Mouse (Mus musculus) right cerebral cortex, adult 2 months (tissue): ENCODE data around the gene Ccp110.

Source experiments
- DNase-seq, 2 experiments: peaks; one replicate each; pipeline ENCODE4 v3.0.0; 2021 to 2022; ENCODE audit warnings: low spot score in 2 of 2

Gene Ccp110

DNA sequence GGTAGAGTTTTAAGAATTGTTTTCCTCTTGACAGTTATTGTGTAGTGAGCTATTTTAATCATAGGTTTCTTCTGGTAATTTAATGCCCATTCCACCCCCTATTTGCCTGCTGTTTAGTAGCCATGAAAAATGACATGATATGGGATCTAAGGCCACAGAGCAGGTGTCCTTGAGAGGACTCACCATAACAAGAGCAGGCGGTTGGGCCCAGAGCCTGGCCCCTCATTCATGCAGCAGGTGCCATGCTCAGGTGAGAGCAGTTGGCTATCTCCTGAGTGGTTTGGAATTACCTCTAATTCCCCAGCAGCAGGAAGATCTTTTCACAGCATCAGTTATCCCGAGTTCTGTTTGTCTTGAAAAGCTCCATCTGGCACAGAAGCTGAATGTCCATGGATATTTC, 13.1 kb downstream of the Ccp110 start:
- no peak for DNase-seq

DNA sequence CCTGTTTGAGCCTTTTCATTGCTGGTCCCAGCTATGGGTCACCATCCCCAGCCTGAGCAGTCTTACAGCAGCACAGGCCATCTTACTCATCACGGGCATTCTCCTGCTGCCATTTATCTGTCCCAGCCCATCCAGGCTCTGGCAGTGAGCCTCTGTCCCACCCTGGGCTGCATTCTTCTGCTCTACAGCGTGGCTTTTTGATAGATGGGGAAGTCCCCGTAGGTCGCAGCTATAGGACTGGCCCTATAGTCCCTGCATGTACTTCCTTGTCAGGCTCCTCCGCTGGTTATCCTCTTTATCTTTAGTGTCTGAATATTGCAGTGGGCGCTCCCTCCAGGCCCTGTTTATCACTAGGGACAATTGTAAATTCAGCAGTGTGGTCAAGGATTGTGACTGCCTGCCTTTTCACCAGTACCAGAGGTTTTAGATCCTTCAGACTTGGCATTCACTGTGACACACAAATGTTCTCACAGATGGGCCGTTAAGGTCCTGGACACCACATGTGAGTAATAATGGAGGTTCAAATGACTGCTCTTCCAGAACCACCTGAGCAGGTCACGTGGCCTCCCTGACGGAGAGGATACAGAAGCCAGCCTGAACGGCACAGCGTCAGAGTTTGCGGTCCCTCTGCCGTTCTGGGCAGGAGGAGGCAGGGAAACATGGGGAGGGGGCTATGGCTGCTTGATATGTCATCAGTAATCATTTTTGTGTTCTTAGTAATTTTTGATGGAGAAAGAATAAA, 16.7 kb downstream of the Ccp110 start:
- no peak for DNase-seq

DNA sequence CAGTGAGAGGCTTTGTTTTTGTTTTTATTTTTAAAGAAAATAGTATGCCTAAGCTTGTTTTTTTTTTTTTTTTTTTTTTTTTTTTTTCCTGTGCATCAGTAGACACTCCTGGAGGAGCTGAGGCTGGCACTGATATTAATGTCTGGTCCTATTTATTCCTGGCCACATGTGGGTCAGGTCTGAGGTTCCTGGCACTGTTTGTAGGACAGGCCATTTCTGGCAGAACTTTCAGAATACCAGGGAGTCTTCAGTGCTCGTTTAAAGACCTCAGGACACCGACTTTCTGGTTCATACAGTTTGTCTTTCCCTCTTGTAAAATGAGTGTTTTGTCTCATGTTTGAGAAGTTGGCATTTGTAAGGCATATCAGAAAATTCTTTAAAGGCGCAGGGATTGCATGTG, 19.4 kb downstream of the Ccp110 start:
- no peak for DNase-seq

DNA sequence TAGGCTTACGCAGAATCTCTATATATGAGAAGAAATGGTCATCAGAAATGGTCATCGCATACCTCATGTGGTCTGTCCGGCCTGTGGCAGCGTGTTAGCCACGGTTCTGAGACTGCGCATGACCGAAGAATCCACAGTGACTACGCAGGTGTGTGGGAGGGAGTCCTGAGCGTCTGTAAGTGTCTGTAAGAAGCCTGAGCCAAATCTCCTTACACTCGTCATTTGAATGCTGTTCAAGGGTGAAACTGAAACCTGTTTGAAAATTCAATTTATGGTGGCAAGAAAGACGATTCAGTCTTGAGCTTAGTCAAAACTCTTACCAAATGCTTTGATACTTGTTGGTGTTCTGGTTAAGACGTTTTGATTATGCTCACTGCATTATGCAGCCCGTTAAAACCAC, 20.9 kb downstream of the Ccp110 start:
- DNase-seq: no peak

DNA sequence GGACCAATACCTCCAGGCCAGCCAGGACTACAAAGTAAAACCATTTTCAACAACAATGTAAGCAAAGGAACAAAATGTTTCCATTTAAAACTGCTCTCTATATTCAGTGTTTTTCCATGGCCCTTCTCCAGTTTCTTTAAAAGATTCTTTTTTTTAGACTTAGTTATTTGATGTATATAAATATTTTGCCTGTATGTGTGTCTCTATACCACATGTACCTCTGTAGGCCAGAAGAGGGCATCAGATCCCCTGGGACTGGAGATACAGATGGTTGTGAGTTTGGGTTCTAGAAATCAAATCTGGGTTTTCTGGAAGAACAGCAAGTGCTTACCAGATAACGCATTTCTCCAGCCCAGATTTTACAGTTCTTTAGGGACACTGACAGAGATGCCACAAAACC, 26.4 kb downstream of the Ccp110 start:
- DNase-seq: no peak

DNA sequence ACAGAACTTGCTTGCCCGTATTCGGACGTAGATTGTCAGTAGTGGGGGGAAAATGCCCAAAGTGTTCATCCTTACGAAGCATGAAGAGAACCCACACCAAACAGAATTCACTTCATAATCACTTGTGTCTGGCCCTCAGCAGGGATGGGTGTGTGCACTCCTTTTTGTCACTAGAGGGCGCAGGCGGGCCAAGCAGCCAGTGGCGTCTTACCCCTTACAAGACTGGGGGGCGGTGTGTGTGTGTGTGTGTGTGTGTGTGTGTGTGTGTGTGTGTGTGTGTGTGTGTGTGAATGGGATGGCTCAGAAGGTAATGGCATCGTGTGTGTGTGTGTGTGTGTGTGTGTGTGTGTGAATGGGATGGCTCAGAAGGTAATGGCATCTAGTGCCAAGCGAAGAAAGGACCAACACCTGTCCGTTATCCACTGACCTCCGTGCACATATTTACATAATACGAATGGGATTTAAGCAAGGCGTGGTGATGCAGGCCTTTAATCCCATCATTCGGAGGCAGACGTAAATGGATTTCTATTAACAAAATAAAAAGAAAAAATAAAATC, 27.7 kb downstream of the Ccp110 start, which contains the start of gene Vps35l:
Gene Vps35l (plus strand): TSS at position 252 of the 557 bp plus-strand sequence.
- DNase-seq: peak; percentile 79 to 84

DNA sequence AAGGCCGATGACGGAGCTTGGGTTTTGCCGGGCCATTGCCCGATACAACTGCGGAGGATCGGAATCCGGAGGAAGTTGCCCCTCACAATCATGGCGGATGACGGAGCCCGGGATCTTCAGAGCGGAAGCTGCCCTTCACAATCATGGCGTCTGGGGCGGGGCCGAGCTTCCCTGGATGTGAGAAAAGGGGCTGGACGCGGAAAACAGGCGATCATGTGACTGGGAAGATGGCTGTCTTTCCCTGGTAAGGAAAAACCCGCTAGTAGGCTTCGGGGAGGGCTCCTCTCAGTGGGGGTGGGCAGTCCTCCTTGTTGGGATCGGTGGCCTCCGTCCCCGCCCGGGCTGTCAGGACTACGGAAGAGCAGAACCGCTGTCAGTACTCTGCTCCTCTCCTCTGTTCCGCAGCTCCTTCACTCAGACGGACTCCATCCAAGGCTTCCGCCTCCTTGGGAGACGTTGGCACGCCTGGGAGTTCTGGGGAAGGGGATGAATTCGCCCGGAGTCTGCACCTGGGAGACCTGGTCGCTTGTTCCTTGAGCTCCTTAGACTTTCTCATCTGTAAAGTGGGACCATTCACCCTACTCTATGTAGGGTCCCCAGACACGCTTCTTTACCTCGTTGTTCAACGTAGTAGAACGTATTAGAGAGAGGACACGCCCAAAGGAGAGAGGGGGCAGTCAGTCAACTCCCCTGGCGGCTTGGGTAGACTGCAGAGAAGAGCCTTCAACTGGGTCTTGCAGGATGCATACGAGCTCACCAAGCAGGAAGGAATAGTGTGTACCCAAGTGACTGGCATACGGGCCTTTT, 28.4 kb downstream of the Ccp110 start:
- DNase-seq: peak; percentile 95 to 97

DNA sequence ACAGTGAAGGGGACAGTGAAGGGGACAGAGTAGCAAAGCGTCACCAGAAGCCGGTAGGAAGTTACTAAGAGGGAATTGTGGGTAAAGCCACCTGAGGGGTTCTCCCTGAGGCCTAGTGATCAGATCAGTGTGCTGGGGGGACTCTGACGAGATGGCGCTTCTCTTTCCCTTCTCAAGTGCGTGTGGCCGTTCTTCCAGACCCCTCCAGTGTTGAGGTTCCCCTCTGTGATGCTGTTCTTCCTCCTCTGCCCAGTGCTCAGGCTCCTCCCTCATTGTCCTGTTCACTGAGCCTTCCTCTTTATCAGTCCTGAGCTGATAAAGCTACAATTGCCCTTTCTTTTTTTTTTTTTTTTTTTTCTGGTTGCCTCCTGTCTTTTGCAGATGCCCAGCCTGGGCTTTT, 29.9 kb downstream of the Ccp110 start:
- no peak for DNase-seq

DNA sequence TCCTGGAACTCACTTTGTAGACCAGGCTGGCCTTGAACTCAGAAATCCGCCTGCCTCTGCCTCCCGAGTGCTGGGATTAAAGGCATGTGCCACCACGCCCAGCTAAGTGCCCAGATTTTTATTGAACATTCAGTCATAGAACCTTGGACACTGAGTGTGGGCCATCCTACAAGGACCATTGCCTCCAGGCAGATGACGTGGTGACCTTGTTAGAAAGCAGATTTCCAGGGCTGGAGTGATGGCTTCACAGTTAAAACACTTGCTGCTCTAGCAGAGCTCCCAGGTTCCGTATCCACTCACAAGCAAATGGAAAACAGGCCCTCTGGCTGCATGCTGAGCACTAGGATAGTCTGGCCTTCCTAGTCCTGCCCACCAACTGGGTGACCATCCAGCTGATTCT, 32.4 kb downstream of the Ccp110 start:
- no peak for DNase-seq

DNA sequence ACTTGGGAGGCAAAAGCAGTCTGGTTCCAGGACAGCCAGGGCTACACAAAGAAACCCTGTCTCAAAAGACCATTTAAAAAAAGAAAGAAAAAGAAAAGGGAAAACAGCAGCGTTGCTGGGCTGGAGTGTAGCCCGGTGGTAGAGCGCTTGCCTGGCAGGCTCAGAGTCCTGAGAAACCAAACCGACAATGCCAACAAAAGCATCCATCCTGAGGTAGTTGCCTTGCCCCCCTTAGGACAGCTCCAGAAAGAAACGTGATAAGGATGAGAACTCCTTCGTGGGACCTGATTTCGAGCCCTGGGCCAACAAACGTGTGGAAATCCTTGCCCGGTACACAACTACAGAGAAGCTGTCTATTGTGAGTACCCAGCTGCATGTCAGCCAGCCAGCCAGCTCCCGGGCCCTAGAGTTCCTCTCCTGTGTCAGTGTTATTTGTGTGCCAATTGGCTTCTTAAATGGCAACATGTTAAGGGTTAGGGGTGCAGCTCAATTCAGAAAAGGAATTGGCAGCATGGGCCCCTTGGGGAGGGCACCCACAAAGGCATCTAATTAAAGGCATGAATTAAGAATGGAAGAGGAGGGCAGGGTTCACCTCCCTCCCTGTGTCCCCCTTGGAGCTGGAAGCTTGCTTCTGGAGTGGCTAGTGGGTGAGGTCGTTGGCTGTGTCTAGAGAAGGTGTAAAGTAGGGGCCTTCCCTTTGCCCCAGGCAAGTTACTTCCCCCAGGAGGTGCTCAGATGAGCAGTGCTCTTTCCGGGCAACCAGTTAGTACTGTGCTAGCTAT, 35.7 kb downstream of the Ccp110 start:
- DNase-seq: peak in 1 of 2 experiments; percentile 34

DNA sequence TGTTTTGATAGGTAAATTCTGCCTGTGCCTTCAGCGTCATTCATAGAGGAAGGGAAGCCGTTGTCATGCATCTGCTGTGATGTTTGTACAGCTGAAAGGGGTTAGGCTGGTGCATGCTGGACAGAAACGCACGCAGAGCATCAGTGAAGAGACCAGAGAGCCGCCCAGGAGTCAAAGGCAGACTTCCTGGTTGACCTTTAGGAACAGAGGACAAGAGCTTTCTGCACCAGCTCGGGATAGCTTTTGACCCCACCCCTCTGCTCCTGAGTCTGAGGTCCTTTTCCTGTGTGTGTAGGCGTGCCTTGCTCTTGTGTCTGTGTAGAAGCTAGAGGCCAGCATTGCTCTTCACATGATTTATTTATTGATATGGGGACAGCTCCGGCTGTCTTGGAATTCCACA, 37.4 kb downstream of the Ccp110 start:
- no peak for DNase-seq

DNA sequence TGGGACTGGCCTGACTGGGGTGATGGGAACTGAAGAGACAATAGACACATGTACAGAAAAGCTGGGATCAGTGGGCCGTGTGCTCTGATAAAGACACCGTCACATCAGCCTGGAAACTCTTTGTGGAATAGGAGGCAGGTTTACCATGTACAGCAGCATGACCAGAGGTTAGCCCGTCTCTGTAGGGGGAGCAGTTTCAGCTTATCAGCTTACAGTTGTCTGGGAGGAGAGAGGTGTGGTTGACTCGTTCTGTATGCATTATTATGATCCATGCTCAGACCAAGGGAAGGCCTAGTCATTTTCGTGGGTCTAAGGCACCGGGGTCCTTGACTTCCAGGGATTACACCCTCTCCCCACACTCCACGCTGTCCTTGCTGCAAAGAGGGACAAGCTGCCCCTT, 39.3 kb downstream of the Ccp110 start:
- no peak for DNase-seq

DNA sequence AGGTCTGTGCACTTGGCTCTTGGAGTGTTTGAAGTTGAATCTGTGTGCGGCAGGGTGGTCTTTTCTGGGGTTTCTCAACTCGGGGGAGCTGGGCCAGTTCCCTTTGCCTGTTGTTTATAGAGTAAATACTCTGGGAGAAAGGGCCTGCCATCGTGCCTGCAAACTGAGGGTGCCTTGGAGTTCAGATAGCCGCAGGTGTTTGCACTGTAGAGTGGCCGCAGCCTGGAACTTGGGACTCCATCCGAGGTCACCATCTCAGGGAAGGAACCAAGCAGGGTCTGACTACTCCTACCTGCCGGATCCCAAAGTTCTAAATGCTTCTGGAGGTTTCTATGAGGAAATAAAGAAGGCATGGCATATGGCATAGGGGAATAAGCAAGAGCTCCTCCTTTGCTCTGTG, 43.4 kb downstream of the Ccp110 start:
- DNase-seq: no peak

DNA sequence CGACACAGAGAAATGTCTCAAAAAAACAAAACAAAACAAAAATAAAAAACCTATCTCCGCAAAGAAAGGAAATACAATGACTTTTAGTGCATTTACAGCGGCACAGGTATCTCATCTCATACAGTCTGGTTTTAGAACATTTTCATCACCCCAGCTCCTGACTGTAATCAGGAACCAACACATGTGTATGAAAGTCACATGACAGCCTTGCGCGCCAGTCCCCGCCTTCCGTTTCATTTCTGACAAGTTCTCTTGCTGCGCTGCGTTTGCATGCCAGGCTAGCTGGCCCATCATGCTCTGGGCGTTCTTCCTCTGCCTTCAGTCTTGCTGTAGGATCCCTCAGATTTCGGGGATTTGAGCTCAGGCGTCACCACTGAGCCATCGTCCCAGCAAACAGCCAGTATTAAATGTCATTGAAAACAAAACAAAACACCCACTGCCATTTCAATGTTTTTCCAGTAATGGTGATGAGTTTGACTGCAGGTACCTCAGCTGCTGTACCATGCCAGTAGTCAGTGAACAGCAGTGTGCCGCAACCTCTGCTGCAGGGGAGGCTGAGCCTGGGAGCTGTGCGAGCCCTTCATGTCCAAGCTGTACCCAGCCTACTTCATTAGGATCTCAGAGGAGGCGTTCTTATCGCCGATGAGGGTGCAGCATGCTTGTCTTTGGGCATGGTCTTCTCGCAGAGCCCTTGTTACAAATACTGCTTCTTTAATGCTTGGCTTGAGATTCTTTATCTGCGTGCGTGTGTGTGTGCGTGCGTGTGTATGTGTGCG, 44.3 kb downstream of the Ccp110 start:
- DNase-seq: no peak

DNA sequence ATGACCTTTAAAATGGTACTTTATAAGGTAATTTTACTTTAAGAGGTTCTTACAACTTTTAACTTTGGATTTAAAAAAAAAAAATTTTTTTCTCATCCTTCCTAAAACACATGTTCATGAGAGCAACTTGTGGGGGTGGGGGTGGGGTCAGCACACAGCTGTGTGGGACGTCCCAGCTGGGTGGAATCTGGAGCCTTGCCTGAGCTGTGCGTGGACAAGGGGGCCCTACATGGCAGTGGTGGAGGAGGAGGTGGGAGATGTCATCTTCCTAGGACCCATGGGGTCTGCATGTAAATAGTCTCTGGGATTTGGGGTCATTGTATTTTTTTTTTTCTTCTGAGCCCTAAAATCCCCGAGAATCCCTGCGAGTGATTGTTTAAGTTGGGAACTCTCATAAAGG, 46.0 kb downstream of the Ccp110 start:
- no peak for DNase-seq

DNA sequence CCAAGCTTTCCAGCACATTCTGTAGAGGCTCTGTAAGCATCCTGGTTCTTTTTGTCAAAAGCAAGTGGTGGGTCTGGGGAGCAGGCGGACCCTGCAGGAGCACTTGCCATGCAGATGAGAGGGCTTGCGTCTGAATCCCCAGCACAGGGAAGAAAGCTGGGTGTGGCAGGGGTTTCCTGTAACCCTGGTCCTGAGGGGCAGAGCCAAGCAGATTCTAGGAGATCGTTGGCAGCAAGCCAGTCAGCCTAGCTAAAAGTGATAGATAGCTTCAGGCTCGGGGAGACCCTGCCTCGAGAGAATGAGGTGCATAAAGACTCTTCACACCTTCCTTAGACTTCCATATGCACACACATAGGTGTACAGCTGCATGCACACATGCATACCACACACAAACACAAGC, 47.0 kb downstream of the Ccp110 start:
- no peak for DNase-seq

DNA sequence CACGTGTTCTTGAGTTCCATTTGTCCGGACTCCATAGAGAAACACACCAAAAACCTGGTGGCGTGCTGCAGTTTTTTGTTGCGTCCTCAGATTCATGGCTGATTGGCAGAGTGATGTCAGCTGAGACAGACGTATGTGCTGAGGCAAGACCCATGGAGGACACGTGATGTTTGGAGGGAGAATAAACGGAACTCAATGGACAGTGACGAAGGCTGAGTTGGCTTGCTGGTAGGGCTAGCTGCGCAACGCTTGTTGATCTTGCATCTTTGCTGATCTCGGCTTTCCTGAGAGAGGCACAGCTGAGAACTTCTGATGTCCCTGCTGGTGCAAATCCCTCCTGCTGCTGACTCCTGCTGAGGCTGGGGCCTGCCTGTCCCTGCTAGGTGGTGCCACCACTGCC, 51.6 kb downstream of the Ccp110 start:
- no peak for DNase-seq

DNA sequence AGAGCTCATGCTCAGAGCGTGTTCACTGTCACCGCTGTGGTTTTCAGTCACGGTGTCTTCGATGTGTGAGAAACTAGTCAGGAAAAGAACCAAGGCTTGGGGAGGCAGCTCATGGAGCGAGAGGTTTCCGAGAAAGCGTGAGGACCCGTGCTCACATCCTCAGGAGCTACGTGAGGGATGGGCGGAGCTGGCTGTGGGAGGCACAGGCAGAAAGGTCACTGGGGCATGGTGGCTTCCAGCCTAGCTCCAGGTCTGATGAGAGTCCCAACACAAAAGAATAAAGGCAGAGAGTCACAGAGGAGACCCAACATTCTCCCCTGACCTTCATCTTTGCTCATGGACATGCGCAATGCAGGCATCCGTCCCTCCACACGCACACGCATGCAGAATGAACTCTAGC, 52.4 kb downstream of the Ccp110 start:
- no peak for DNase-seq

DNA sequence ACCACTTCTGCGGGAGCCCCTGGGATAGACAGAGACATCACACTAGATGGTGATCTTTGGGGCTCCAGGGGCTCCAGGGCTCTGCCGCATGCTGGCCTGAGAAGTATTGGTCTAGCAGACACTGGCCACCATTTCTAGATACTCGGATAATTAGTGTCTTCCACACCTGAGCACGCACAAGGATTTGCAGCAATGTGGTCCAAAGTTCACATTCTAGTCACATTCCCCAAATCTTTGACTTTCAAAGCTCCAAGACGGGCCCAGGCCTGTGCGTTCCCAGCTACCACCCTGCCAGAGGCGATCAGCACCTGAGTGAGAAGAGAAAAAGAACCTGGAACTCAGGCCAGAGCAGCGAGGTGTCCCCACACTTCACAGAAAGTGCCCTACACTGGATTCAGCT, 53.3 kb downstream of the Ccp110 start:
- no peak for DNase-seq

DNA sequence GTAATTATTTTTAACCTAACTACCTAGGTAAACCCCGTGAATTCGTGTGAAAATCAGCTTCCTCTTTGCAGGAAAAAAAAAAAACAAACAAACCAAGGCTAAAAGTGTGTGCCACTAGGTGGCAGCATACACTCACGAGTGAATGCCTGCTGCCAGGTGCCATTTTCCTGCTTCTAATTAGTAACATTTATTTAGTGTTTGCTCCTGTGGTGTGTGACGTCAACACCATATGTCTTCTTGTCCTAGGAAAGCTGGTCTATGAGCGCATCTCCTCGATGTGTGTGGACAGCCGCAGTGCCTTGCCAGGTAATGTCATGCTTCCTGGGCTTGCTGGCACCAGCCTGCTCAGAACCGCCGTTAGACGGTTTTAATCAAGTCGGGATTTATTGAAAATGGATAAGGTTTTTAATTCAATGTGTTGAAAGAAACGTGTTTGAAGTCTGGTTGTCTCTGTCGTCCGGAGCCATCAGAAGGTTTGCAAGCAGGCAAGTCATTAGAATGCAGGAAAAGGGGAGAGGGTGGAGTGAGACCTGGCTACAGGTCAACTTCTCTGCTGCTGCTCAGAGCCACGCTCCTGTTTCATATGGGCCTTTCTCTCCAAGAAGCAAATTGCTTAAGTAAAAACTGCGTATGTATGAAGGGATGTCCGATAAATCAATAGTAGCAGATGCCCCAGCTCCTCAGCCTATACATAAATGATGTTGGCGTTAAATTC, 53.9 kb downstream of the Ccp110 start:
- peak; percentile 74 to 81 for DNase-seq

DNA sequence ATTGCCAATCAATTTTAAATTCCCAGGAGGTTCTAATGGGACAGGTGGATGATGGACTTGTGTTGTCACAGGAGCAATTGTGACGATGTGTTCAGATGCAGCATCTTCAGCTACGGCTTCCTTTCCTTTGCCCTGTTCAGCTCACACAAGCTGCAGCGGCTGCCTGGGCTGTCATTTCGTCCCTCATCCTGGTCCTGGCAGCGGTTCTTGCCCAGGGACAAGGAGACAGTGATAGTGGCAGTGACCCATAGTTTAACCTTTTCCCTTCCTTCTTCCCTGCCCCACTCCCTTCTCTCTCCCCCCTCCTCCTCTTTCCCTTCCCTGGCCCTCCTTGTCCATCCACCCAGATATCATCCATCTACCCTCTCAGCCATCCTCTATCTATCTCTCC, 54.5 kb downstream of the Ccp110 start:
- no peak for DNase-seq
